Mouse (Mus musculus): Measurements from ENCODE around the gene Wdr74. TPM values are rescaled to one million over a fixed set of nuclear protein-coding genes. Genes with fewer than 3 reads are reported as not detected.

Gene Wdr74
- polyA plus RNA-seq, 1 experiment: 55.5 TPM

GRCm38 (mm10) chr19:8790171-8790570 is 54.5 kb downstream of the Wdr74 start:
- H3K27ac ChIP-seq (ENCODE audit: insufficient read depth, low read length): no peak overlapping the region
- no peak for DNase-seq

More at GRCm38 (mm10) chr19:8790171-8790570, 54.5 kb downstream of the Wdr74 start:
- TF ChIP-seq POLR2A (IDR thresholded peaks at IDR 0.05; ENCODE audit: borderline replicate concordance, insufficient read depth, low read length) (no peak), CTCF (IDR thresholded peaks at IDR 0.05; ENCODE audit: borderline replicate concordance, insufficient read depth, low read depth, low read length) (no peak)
- Histone ChIP-seq H3K4me1 (ENCODE audit: control insufficient read depth, insufficient read depth, low read length) (peaks cover 3% of the 10 kb centered on the region; the same call in 1 of the 2 replicates), H3K27me3 (ENCODE audit: control insufficient read depth, insufficient read depth, low read length) (no peaks in the 10 kb centered on the region), H3K4me3 (replicated peaks; ENCODE audit: insufficient read depth, low read depth, low read length) (no peak overlapping the region)
- WGBS: 48% methylated on average over 7 of the region's 7 CpGs

Other genes with a start within 250 kb of the Wdr74 start
- gene Slc22a8, start 144.6 kb upstream of the Wdr74 start, polyA plus RNA-seq (2012; rRNA removed): 18.2 and 19.1 TPM in 2 replicates
- 2.5 and 3.9 TPM in 2 replicates for gene Slc22a6, start 117.8 kb upstream of the Wdr74 start, polyA plus RNA-seq (2012; rRNA removed)
- gene Chrm1, start 72.0 kb upstream of the Wdr74 start, polyA plus RNA-seq (2012; rRNA removed): 0.63 and 0.88 TPM in 2 replicates
- 214 and 221 TPM in 2 replicates for gene Slc3a2, start 12.5 kb upstream of the Wdr74 start, polyA plus RNA-seq (2012; rRNA removed)
- gene 1700092M07Rik, start 4.9 kb downstream of the Wdr74 start, polyA plus RNA-seq (2012; rRNA removed): 0.33 and 0.65 TPM in 2 replicates
- gene Stx5a, start 5.6 kb downstream of the Wdr74 start, polyA plus RNA-seq (2012; rRNA removed): 116 and 119 TPM in 2 replicates
- gene Nxf1, start 21.2 kb downstream of the Wdr74 start, polyA plus RNA-seq (2012; rRNA removed): 134 and 135 TPM in 2 replicates
- gene Tmem223, start 35.2 kb downstream of the Wdr74 start, polyA plus RNA-seq (2012; rRNA removed): 169 and 170 TPM in 2 replicates
- 15.9 and 20.2 TPM in 2 replicates for gene Tmem179b, start 38.6 kb downstream of the Wdr74 start, polyA plus RNA-seq (2012; rRNA removed)
- gene Taf6l, start 50.6 kb downstream of the Wdr74 start, polyA plus RNA-seq (2012; rRNA removed): 14.1 and 15.6 TPM in 2 replicates
- gene Polr2g, start 62.8 kb downstream of the Wdr74 start, polyA plus RNA-seq (2012; rRNA removed): 155 and 157 TPM in 2 replicates
- gene Zbtb3, start 66.7 kb downstream of the Wdr74 start, polyA plus RNA-seq (2012; rRNA removed): 3.7 and 3.8 TPM in 2 replicates
- 34.4 and 36.0 TPM in 2 replicates for gene Ttc9c, start 83.5 kb downstream of the Wdr74 start, polyA plus RNA-seq (2012; rRNA removed)
- gene Hnrnpul2, start 84.2 kb downstream of the Wdr74 start, polyA plus RNA-seq (2012; rRNA removed): 97.7 and 101 TPM in 2 replicates
- gene AC129217.1, start 93.9 kb downstream of the Wdr74 start, polyA plus RNA-seq (2012; rRNA removed): not detected in 2 replicates
- 148 and 155 TPM in 2 replicates for gene Bscl2, start 101.6 kb downstream of the Wdr74 start, polyA plus RNA-seq (2012; rRNA removed)
- gene Gng3, start 103.4 kb downstream of the Wdr74 start, polyA plus RNA-seq (2012; rRNA removed): 218 and 236 TPM in 2 replicates
- 0.78 and 0.85 TPM in 2 replicates for gene Lrrn4cl, start 114.9 kb downstream of the Wdr74 start, polyA plus RNA-seq (2012; rRNA removed)
- gene Ubxn1, start 135.7 kb downstream of the Wdr74 start, polyA plus RNA-seq (2012; rRNA removed): 117 and 134 TPM in 2 replicates
- gene Uqcc3, start 145.1 kb downstream of the Wdr74 start, polyA plus RNA-seq (2012; rRNA removed): 69.3 and 76.7 TPM in 2 replicates
- 3.8 and 5.1 TPM in 2 replicates for gene Lbhd1, start 147.9 kb downstream of the Wdr74 start, polyA plus RNA-seq (2012; rRNA removed)
- gene Gm49403, start 148.1 kb downstream of the Wdr74 start, polyA plus RNA-seq (2012; rRNA removed): not detected in 2 replicates
- 43.7 and 45.9 TPM in 2 replicates for gene 1810009A15Rik, start 153.0 kb downstream of the Wdr74 start, polyA plus RNA-seq (2012; rRNA removed)
- gene Gm49416, start 153.1 kb downstream of the Wdr74 start, polyA plus RNA-seq (2012; rRNA removed): not detected in 2 replicates
- 17.7 and 18.0 TPM in 2 replicates for gene Ints5, start 157.2 kb downstream of the Wdr74 start, polyA plus RNA-seq (2012; rRNA removed)
- 105 and 116 TPM in 2 replicates for gene Ganab, start 162.2 kb downstream of the Wdr74 start, polyA plus RNA-seq (2012; rRNA removed)
- 224 and 238 TPM in 2 replicates for gene B3gat3, start 184.5 kb downstream of the Wdr74 start, polyA plus RNA-seq (2012; rRNA removed)
- gene Rom1, start 193.5 kb downstream of the Wdr74 start, polyA plus RNA-seq (2012; rRNA removed): 24.1 and 24.2 TPM in 2 replicates
- gene Eml3, start 193.7 kb downstream of the Wdr74 start, polyA plus RNA-seq (2012; rRNA removed): 40.2 and 45.0 TPM in 2 replicates
- 30.9 and 33.9 TPM in 2 replicates for gene Mta2, start 206.0 kb downstream of the Wdr74 start, polyA plus RNA-seq (2012; rRNA removed)
- gene Tut1, start 218.0 kb downstream of the Wdr74 start, polyA plus RNA-seq (2012; rRNA removed): 20.5 and 20.8 TPM in 2 replicates
- 263 and 281 TPM in 2 replicates for gene Eef1g, start 231.2 kb downstream of the Wdr74 start, polyA plus RNA-seq (2012; rRNA removed)